Comparison of ENCODE assay signal across 8 mouse cellular contexts in the genomic region with DNA sequence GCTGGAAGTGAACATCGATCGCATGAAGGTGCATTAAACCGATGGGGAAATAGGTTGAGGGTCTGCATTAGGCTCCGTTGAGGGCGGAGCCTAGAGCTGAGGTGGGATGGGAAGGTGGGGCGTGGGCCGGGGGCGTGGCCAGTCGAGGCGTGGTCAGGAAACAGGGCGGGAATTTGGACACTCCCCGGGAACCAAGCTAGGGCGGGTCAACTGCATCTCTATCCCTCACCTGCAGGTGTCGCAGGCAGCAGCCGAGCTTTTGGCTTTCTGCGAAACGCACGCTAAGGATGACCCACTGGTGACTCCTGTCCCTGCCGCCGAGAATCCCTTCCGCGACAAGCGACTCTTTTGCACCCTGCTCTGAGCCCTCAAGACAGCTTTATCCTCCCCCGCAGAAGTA. TPM values are rescaled to one million over a fixed set of nuclear protein-coding genes. Genes with fewer than 3 reads are reported as not detected.
DNase-seq lines count a peak whose midpoint lies in the region; ATAC-seq and TF ChIP-seq lines count a peak whose summit lies in the region.

No protein-coding gene starts in this region.

- peak overlapping the region; percentile 55; the same call in 1 of the 2 replicates for H3K27ac ChIP-seq in embryonic facial prominence, embryonic 13.5 days
- H3K27ac ChIP-seq in heart, embryonic 11.5 days (ENCODE audit: low read depth, low read length): no peak overlapping the region
- no peak overlapping the region for H3K27ac ChIP-seq in neural tube, embryonic 14.5 days (ENCODE audit: low read depth, low read length)

- H3K4me3 ChIP-seq in embryonic facial prominence, embryonic 13.5 days: peak overlapping the region; percentile 30
- 0 out of 2 replicates have a peak overlapping the region, but pooled peaks have one; percentile 13 for H3K4me3 ChIP-seq in heart, embryonic 11.5 days (ENCODE audit: low read depth, low read length)
- H3K4me3 ChIP-seq in lung, adult 2 months (replicated peaks; ENCODE audit: extremely low read depth, low read depth, low read length): no peak overlapping the region
- peak overlapping the region; percentile 16; the same call in 1 of the 2 replicates for H3K4me3 ChIP-seq in neural tube, embryonic 14.5 days (ENCODE audit: low read depth, low read length)

- peak overlapping the region; percentile 72 for H3K4me2 ChIP-seq in embryonic facial prominence, embryonic 13.5 days
- peak overlapping the region; percentile 47 for H3K4me2 ChIP-seq in heart, embryonic 11.5 days
- H3K4me2 ChIP-seq in neural tube, embryonic 14.5 days (ENCODE audit: low read depth, low read length): peak overlapping the region; percentile 47

- no peak for TF ChIP-seq POLR2A in lung, adult 2 months (IDR thresholded peaks at IDR 0.05; ENCODE audit: borderline replicate concordance, extremely low read depth, low read depth, low read length)

- no peaks in the 10 kb centered on the region for H3K9me3 ChIP-seq in embryonic facial prominence, embryonic 13.5 days
- H3K9me3 ChIP-seq in heart, embryonic 11.5 days (replicated peaks; ENCODE audit: control insufficient read depth, low read length): no peaks in the 10 kb centered on the region
- no peaks in the 10 kb centered on the region for H3K9me3 ChIP-seq in neural tube, embryonic 14.5 days (ENCODE audit: control insufficient read depth, low read length)

- peak; percentile 91 for TF ChIP-seq CTCF in lung, adult 2 months (IDR thresholded peaks at IDR 0.05; ENCODE audit: insufficient read depth, low read length)

- DNase-seq in CD8-positive naive resting alpha-beta T cell, adult 2 months (ENCODE audit: low read depth in 2 of 2, low spot score in 2 of 2): peak; percentile 41 to 46
- DNase-seq in adrenal gland, postnatal 36 days: peak; percentile 81 to 85
- peak; percentile 73 for DNase-seq in kidney, adult 9 months
- peak; percentile 74 for DNase-seq in lung, adult 2 months
- DNase-seq in thymus, postnatal 14 days: peak; percentile 75

- no peak for ATAC-seq in embryonic facial prominence, embryonic 13.5 days (ENCODE audit: insufficient number of reproducible peaks, insufficient read depth, low FRiP score, low TSS enrichment, low read depth)
- peak; percentile 40; the same call in 1 of the 2 replicates for ATAC-seq in heart, embryonic 11.5 days (replicated peaks; ENCODE audit: insufficient number of reproducible peaks, low FRiP score, low TSS enrichment)
- ATAC-seq in neural tube, embryonic 14.5 days (ENCODE audit: low read depth): peak; percentile 12

- 0 out of 2 replicates have a peak, but pooled peaks cover 4% of the 10 kb centered on the region for H3K36me3 ChIP-seq in embryonic facial prominence, embryonic 13.5 days
- no peaks in the 10 kb centered on the region for H3K36me3 ChIP-seq in heart, embryonic 11.5 days (ENCODE audit: control insufficient read depth, insufficient read depth, low read length)
- H3K36me3 ChIP-seq in neural tube, embryonic 14.5 days (ENCODE audit: control insufficient read depth, insufficient read depth, low read length): no peaks in the 10 kb centered on the region

- peaks cover 64% of the 10 kb centered on the region for H3K4me1 ChIP-seq in embryonic facial prominence, embryonic 13.5 days
- peaks cover 20% of the 10 kb centered on the region for H3K4me1 ChIP-seq in heart, embryonic 11.5 days (ENCODE audit: control insufficient read depth, insufficient read depth, low read length)
- H3K4me1 ChIP-seq in lung, adult 2 months (ENCODE audit: control insufficient read depth, insufficient read depth, low read length): 0 out of 2 replicates have a peak, but pooled peaks cover 2% of the 10 kb centered on the region
- peaks cover 11% of the 10 kb centered on the region; the same call in 1 of the 2 replicates for H3K4me1 ChIP-seq in neural tube, embryonic 14.5 days (ENCODE audit: control insufficient read depth, insufficient read depth, low read length)

- peaks cover 9% of the 10 kb centered on the region; the same call in 1 of the 2 replicates for H3K27me3 ChIP-seq in embryonic facial prominence, embryonic 13.5 days
- H3K27me3 ChIP-seq in heart, embryonic 11.5 days (ENCODE audit: control insufficient read depth, insufficient read depth, low read length): peaks cover 36% of the 10 kb centered on the region
- peaks cover 8% of the 10 kb centered on the region for H3K27me3 ChIP-seq in neural tube, embryonic 14.5 days (ENCODE audit: control insufficient read depth, insufficient read depth, low read length)

- WGBS in embryonic facial prominence, embryonic 13.5 days: 1% methylated on average over 24 of the region's 24 CpGs
- WGBS in heart, embryonic 11.5 days (ENCODE audit: insufficient replicate concordance): under 1% methylated on average over 24 of the region's 24 CpGs
- WGBS in lung, adult 2 months: under 1% methylated on average over 23 of the region's 24 CpGs
- under 1% methylated on average over 23 of the region's 24 CpGs for WGBS in neural tube, embryonic 14.5 days

- H3K9ac ChIP-seq in embryonic facial prominence, embryonic 13.5 days: 0 out of 2 replicates have a peak overlapping the region, but pooled peaks have one; percentile 55
- no peak overlapping the region for H3K9ac ChIP-seq in heart, embryonic 11.5 days (ENCODE audit: low read depth, low read length)
- H3K9ac ChIP-seq in neural tube, embryonic 14.5 days (replicated peaks; ENCODE audit: low read depth, low read length): no peak overlapping the region

RNA-seq across cellular contexts. Expression of a gene that starts 3.4 kb away (rescaled TPM):
- under 1 TPM in 1 of 2 experiments, not detected in 1; 0.89 TPM for total RNA-seq in adrenal gland, postnatal 36 days (2021)
- 19.9 and 32.0 TPM in 2 replicates for polyA plus RNA-seq in embryonic facial prominence, embryonic 13.5 days (2015; fragmentation: Nextera tagmentation; extraction: Ambion mirVana)
- 3.5 and 4.2 TPM in 2 replicates for polyA plus RNA-seq in heart, embryonic 11.5 days (2014; fragmentation: Nextera tagmentation; extraction: Ambion mirVana)
- polyA plus RNA-seq in lung, adult 2 months (2012; rRNA removed): 12.5 and 27.7 TPM in 2 replicates
- polyA plus RNA-seq in neural tube, embryonic 14.5 days (2014; fragmentation: Nextera tagmentation; extraction: Ambion mirVana): 0.39 and 9.8 TPM in 2 replicates

RNA-seq across cellular contexts. Expression of a gene that starts 11.3 kb away (rescaled TPM):
- total RNA-seq in adrenal gland, postnatal 36 days (2021): 1 to 10 TPM; 1.2 to 2.0 TPM
- 1.2 TPM in 2 replicates for polyA plus RNA-seq in embryonic facial prominence, embryonic 13.5 days (2015; fragmentation: Nextera tagmentation; extraction: Ambion mirVana)
- polyA plus RNA-seq in heart, embryonic 11.5 days (2014; fragmentation: Nextera tagmentation; extraction: Ambion mirVana): 0.19 and 0.34 TPM in 2 replicates
- polyA plus RNA-seq in lung, adult 2 months (2012; rRNA removed): 9.8 and 10.4 TPM in 2 replicates
- 1.2 TPM in 1 of 2 replicates, not detected in the other for polyA plus RNA-seq in neural tube, embryonic 14.5 days (2014; fragmentation: Nextera tagmentation; extraction: Ambion mirVana)

RNA-seq across cellular contexts. Expression of a gene that starts 19.9 kb away (rescaled TPM):
- total RNA-seq in adrenal gland, postnatal 36 days (2021): 1 to 10 TPM; 2.4 to 3.6 TPM
- polyA plus RNA-seq in embryonic facial prominence, embryonic 13.5 days (2015; fragmentation: Nextera tagmentation; extraction: Ambion mirVana): 4.9 TPM in 2 replicates
- 9.5 and 10.6 TPM in 2 replicates for polyA plus RNA-seq in heart, embryonic 11.5 days (2014; fragmentation: Nextera tagmentation; extraction: Ambion mirVana)
- polyA plus RNA-seq in lung, adult 2 months (2012; rRNA removed): 31.7 and 41.1 TPM in 2 replicates
- polyA plus RNA-seq in neural tube, embryonic 14.5 days (2014; fragmentation: Nextera tagmentation; extraction: Ambion mirVana): 5.8 and 6.1 TPM in 2 replicates

RNA-seq across cellular contexts. Expression of a gene that starts 28.9 kb away (rescaled TPM):
- total RNA-seq in adrenal gland, postnatal 36 days (2021): 100 to 1,000 TPM; 232 to 251 TPM
- 104 and 111 TPM in 2 replicates for polyA plus RNA-seq in embryonic facial prominence, embryonic 13.5 days (2015; fragmentation: Nextera tagmentation; extraction: Ambion mirVana)
- 150 and 156 TPM in 2 replicates for polyA plus RNA-seq in heart, embryonic 11.5 days (2014; fragmentation: Nextera tagmentation; extraction: Ambion mirVana)
- polyA plus RNA-seq in lung, adult 2 months (2012; rRNA removed): 279 and 310 TPM in 2 replicates
- polyA plus RNA-seq in neural tube, embryonic 14.5 days (2014; fragmentation: Nextera tagmentation; extraction: Ambion mirVana): 412 and 503 TPM in 2 replicates

RNA-seq across cellular contexts. Expression of a gene that starts 49.5 kb away (rescaled TPM):
- total RNA-seq in adrenal gland, postnatal 36 days (2021): 10 to 100 TPM; 21.9 to 32.4 TPM
- 10.5 and 10.9 TPM in 2 replicates for polyA plus RNA-seq in embryonic facial prominence, embryonic 13.5 days (2015; fragmentation: Nextera tagmentation; extraction: Ambion mirVana)
- 1.5 and 2.0 TPM in 2 replicates for polyA plus RNA-seq in heart, embryonic 11.5 days (2014; fragmentation: Nextera tagmentation; extraction: Ambion mirVana)
- 2.0 and 3.2 TPM in 2 replicates for polyA plus RNA-seq in lung, adult 2 months (2012; rRNA removed)
- 68.1 and 92.1 TPM in 2 replicates for polyA plus RNA-seq in neural tube, embryonic 14.5 days (2014; fragmentation: Nextera tagmentation; extraction: Ambion mirVana)
